Mouse (Mus musculus) CH12.LX (cell line): ENCODE results near the gene Ccdc171.

Experiments used
- NRF1 ChIP-seq: IDR thresholded peaks from 2 replicates; pipeline ENCODE4 v1.6.1; 2014; ENCODE audit warnings: low read depth, mild to moderate bottlenecking, inconsistent platforms, low read length, improper control_type of control experiment, moderate library complexity
- POLR2A ChIP-seq: IDR thresholded peaks from 2 replicates; pipeline ENCODE4 v1.6.1; 2011; ENCODE audit warnings: low read depth, mild to moderate bottlenecking, improper control_type of control experiment, low read length
- USF1 ChIP-seq: IDR thresholded peaks from 2 replicates; pipeline ENCODE4 v1.6.1; 2014; ENCODE audit warnings: low read depth, mild to moderate bottlenecking, inconsistent platforms, low read length, improper control_type of control experiment
- ZMIZ1 ChIP-seq: IDR thresholded peaks from 2 replicates; pipeline ENCODE4 v1.6.1; 2012; ENCODE audit warnings: low read depth, mild to moderate bottlenecking, inconsistent platforms, low read length, improper control_type of control experiment

GRCm38 (mm10) chr4:83800402-83800801, 275.1 kb downstream of the Ccdc171 start:
- TF ChIP-seq ZMIZ1, result no peak
- TF ChIP-seq NRF1, result no peak
- TF ChIP-seq USF1, result no peak
- no peak for TF ChIP-seq POLR2A
